Mouse (Mus musculus): Measurements from ENCODE around the gene Mrpl27. TPM values are rescaled to one million over a fixed set of nuclear protein-coding genes. Genes with fewer than 3 reads are reported as not detected.
"Not testable (repeated sequence)": the region's sequence is repeated elsewhere in the genome, so short reads cannot be mapped to it uniquely, and the experiment has no call there.

Mrpl27 gene
- polyA plus RNA-seq, 1 experiment from 2014 or later, result 128 TPM

- 91% methylated on average over 7 of the region's 7 CpGs for WGBS (ENCODE audit: insufficient replicate concordance)
Observed at GRCm38 (mm10) chr11:94651241-94651640, 2.3 kb upstream of the Mrpl27 start.

GRCm38 (mm10) chr11:94652973-94653372 is 594 bp upstream of the Mrpl27 start:
- 43% methylated on average over 8 of the region's 8 CpGs for WGBS (ENCODE audit: insufficient replicate concordance)
- no peak for ATAC-seq (replicated peaks; ENCODE audit: insufficient number of reproducible peaks, low FRiP score, low TSS enrichment)
- Histone ChIP-seq H3K9me3 (replicated peaks; ENCODE audit: control insufficient read depth, low read length) (no peaks in the 10 kb centered on the region), H3K36me3 (ENCODE audit: control insufficient read depth, insufficient read depth, low read length) (peaks cover 8% of the 10 kb centered on the region), H3K4me3 (ENCODE audit: low read depth, low read length) (peak overlapping the region; percentile 75), H3K4me2 (peak overlapping the region; percentile 83), H3K4me1 (ENCODE audit: control insufficient read depth, insufficient read depth, low read length) (peaks cover 6% of the 10 kb centered on the region), H3K27me3 (ENCODE audit: control insufficient read depth, insufficient read depth, low read length) (no peaks in the 10 kb centered on the region), H3K9ac (ENCODE audit: low read depth, low read length) (no peak overlapping the region), H3K27ac (ENCODE audit: low read depth, low read length) (no peak overlapping the region)

More at GRCm38 (mm10) chr11:94651241-94651640, 2.3 kb upstream of the Mrpl27 start:
- H3K9me3 ChIP-seq (replicated peaks; ENCODE audit: control insufficient read depth, low read length); H3K27ac ChIP-seq (ENCODE audit: low read depth, low read length); ATAC-seq (replicated peaks; ENCODE audit: insufficient number of reproducible peaks, low FRiP score, low TSS enrichment); H3K9ac ChIP-seq (ENCODE audit: low read depth, low read length); H3K4me3 ChIP-seq (ENCODE audit: low read depth, low read length); H3K27me3 ChIP-seq (ENCODE audit: control insufficient read depth, insufficient read depth, low read length); H3K4me1 ChIP-seq (ENCODE audit: control insufficient read depth, insufficient read depth, low read length); H3K4me2 ChIP-seq: not testable (repeated sequence)
- H3K36me3 ChIP-seq (ENCODE audit: control insufficient read depth, insufficient read depth, low read length), result peaks cover 18% of the 10 kb centered on the region

- Histone ChIP-seq H3K36me3 (ENCODE audit: control insufficient read depth, insufficient read depth, low read length) (peaks cover 35% of the 10 kb centered on the region), H3K4me1 (ENCODE audit: control insufficient read depth, insufficient read depth, low read length) (no peaks in the 10 kb centered on the region), H3K27me3 (ENCODE audit: control insufficient read depth, insufficient read depth, low read length) (no peaks in the 10 kb centered on the region), H3K4me2 (no peak overlapping the region), H3K9me3 (replicated peaks; ENCODE audit: control insufficient read depth, low read length) (no peaks in the 10 kb centered on the region), H3K4me3 (ENCODE audit: low read depth, low read length) (no peak overlapping the region), H3K27ac (ENCODE audit: low read depth, low read length) (no peak overlapping the region; the same call in 1 of the 2 replicates), H3K9ac (ENCODE audit: low read depth, low read length) (no peak overlapping the region)
- ATAC-seq (replicated peaks; ENCODE audit: insufficient number of reproducible peaks, low FRiP score, low TSS enrichment), result no peak
- WGBS (ENCODE audit: insufficient replicate concordance), result 44% methylated on average over 1 of the region's 1 CpGs
Observed at GRCm38 (mm10) chr11:94661344-94661743, 7.8 kb downstream of the Mrpl27 start.

- H3K27me3 ChIP-seq (ENCODE audit: control insufficient read depth, insufficient read depth, low read length), result no peaks in the 10 kb centered on the region
- H3K4me1 ChIP-seq (ENCODE audit: control insufficient read depth, insufficient read depth, low read length), result no peaks in the 10 kb centered on the region
- no peak overlapping the region for H3K27ac ChIP-seq (ENCODE audit: low read depth, low read length)
- H3K9me3 ChIP-seq (replicated peaks; ENCODE audit: control insufficient read depth, low read length), result no peaks in the 10 kb centered on the region
- H3K9ac ChIP-seq (ENCODE audit: low read depth, low read length), result no peak overlapping the region
- no peak overlapping the region for H3K4me3 ChIP-seq (ENCODE audit: low read depth, low read length)
- ATAC-seq (replicated peaks; ENCODE audit: insufficient number of reproducible peaks, low FRiP score, low TSS enrichment), result no peak
- H3K36me3 ChIP-seq (ENCODE audit: control insufficient read depth, insufficient read depth, low read length), result peaks cover 49% of the 10 kb centered on the region
- WGBS (ENCODE audit: insufficient replicate concordance), result 88% methylated on average over 6 of the region's 6 CpGs
- no peak overlapping the region for H3K4me2 ChIP-seq
Observed at GRCm38 (mm10) chr11:94665281-94665680, 11.7 kb downstream of the Mrpl27 start.

- H3K36me3 ChIP-seq (ENCODE audit: control insufficient read depth, insufficient read depth, low read length), result peaks cover 2% of the 10 kb centered on the region; the same call in 1 of the 2 replicates
- H3K27ac ChIP-seq (ENCODE audit: low read depth, low read length), result no peak overlapping the region
- no peaks in the 10 kb centered on the region for H3K9me3 ChIP-seq (replicated peaks; ENCODE audit: control insufficient read depth, low read length)
- 0 out of 2 replicates have a peak overlapping the region, but pooled peaks have one; percentile 22 for H3K9ac ChIP-seq (ENCODE audit: low read depth, low read length)
- no peaks in the 10 kb centered on the region for H3K27me3 ChIP-seq (ENCODE audit: control insufficient read depth, insufficient read depth, low read length)
- H3K4me2 ChIP-seq, result no peak overlapping the region
- 81% methylated on average over 5 of the region's 5 CpGs for WGBS (ENCODE audit: insufficient replicate concordance)
- H3K4me1 ChIP-seq (ENCODE audit: control insufficient read depth, insufficient read depth, low read length), result peaks cover 25% of the 10 kb centered on the region
- no peak overlapping the region for H3K4me3 ChIP-seq (ENCODE audit: low read depth, low read length)
- no peak for ATAC-seq (replicated peaks; ENCODE audit: insufficient number of reproducible peaks, low FRiP score, low TSS enrichment)
Observed at GRCm38 (mm10) chr11:94674984-94675383, 21.4 kb downstream of the Mrpl27 start.

- Histone ChIP-seq H3K4me1 (ENCODE audit: control insufficient read depth, insufficient read depth, low read length) (peaks cover 25% of the 10 kb centered on the region), H3K27ac (ENCODE audit: low read depth, low read length) (no peak overlapping the region), H3K36me3 (ENCODE audit: control insufficient read depth, insufficient read depth, low read length) (no peaks in the 10 kb centered on the region), H3K4me2 (peak overlapping the region; percentile 88; the same call in 1 of the 2 replicates), H3K27me3 (ENCODE audit: control insufficient read depth, insufficient read depth, low read length) (no peaks in the 10 kb centered on the region), H3K9ac (ENCODE audit: low read depth, low read length) (0 out of 2 replicates have a peak overlapping the region, but pooled peaks have one; percentile 22), H3K4me3 (ENCODE audit: low read depth, low read length) (no peak overlapping the region), H3K9me3 (replicated peaks; ENCODE audit: control insufficient read depth, low read length) (no peaks in the 10 kb centered on the region)
- no peak for ATAC-seq (replicated peaks; ENCODE audit: insufficient number of reproducible peaks, low FRiP score, low TSS enrichment)
- 79% methylated on average over 5 of the region's 5 CpGs for WGBS (ENCODE audit: insufficient replicate concordance)
Observed at GRCm38 (mm10) chr11:94675446-94675845, 21.9 kb downstream of the Mrpl27 start.

- Histone ChIP-seq H3K9ac (ENCODE audit: low read depth, low read length) (peak overlapping the region; percentile 96), H3K4me2 (peak overlapping the region; percentile 88), H3K27ac (ENCODE audit: low read depth, low read length) (no peak overlapping the region), H3K27me3 (ENCODE audit: control insufficient read depth, insufficient read depth, low read length) (no peaks in the 10 kb centered on the region), H3K4me1 (ENCODE audit: control insufficient read depth, insufficient read depth, low read length) (peaks cover 25% of the 10 kb centered on the region), H3K4me3 (ENCODE audit: low read depth, low read length) (peak overlapping the region; percentile 98), H3K36me3 (ENCODE audit: control insufficient read depth, insufficient read depth, low read length) (no peaks in the 10 kb centered on the region), H3K9me3 (replicated peaks; ENCODE audit: control insufficient read depth, low read length) (no peaks in the 10 kb centered on the region)
- WGBS (ENCODE audit: insufficient replicate concordance), result 46% methylated on average over 4 of the region's 4 CpGs
- ATAC-seq (replicated peaks; ENCODE audit: insufficient number of reproducible peaks, low FRiP score, low TSS enrichment), result no peak
Observed at GRCm38 (mm10) chr11:94676308-94676707, 22.7 kb downstream of the Mrpl27 start.

- WGBS (ENCODE audit: insufficient replicate concordance), result under 1% methylated on average over 82 of the region's 82 CpGs
- Histone ChIP-seq H3K27me3 (ENCODE audit: control insufficient read depth, insufficient read depth, low read length) (no peaks in the 10 kb centered on the region), H3K27ac (ENCODE audit: low read depth, low read length) (peak within 1 kb of the TSS; percentile 84), H3K4me1 (ENCODE audit: control insufficient read depth, insufficient read depth, low read length) (peaks cover 25% of the 10 kb centered on the region), H3K9me3 (replicated peaks; ENCODE audit: control insufficient read depth, low read length) (no peaks in the 10 kb centered on the region), H3K4me2 (peak within 1 kb of the TSS; percentile 88), H3K4me3 (ENCODE audit: low read depth, low read length) (peak within 1 kb of the TSS; percentile 98), H3K9ac (ENCODE audit: low read depth, low read length) (peak within 1 kb of the TSS; percentile 96), H3K36me3 (ENCODE audit: control insufficient read depth, insufficient read depth, low read length) (no peaks in the 10 kb centered on the region)
- peak; percentile 89 for ATAC-seq (replicated peaks; ENCODE audit: insufficient number of reproducible peaks, low FRiP score, low TSS enrichment)
Observed at GRCm38 (mm10) chr11:94676754-94677606, 23.4 kb downstream of the Mrpl27 start, which contains the start of gene Xylt2. TSS of gene Xylt2 (minus strand) at chr11:94677515.
